Mouse (Mus musculus) MEL (cell line): ENCODE results near the gene Unc93b1. TPM values are rescaled to one million over a fixed set of nuclear protein-coding genes. Genes with fewer than 3 reads are reported as not detected.
"Not testable (repeated sequence)": the region's sequence is repeated elsewhere in the genome, so short reads cannot be mapped to it uniquely, and the experiment has no call there.

Source experiments
- DNase-seq: peaks from one replicate; pipeline ENCODE4 v3.0.0; 2011; ENCODE audit warnings: low read depth, low spot score
- H3K27ac ChIP-seq: 2 replicates; pipeline ENCODE4 v1.5.1; 2012; ENCODE audit warnings: low read depth, mild to moderate bottlenecking, control low read depth, low read length, moderate library complexity; ENCODE audit not compliant: control insufficient read depth
- H3K27me3 ChIP-seq, 2 experiments: fragments of 150-350 bp in 1 of 2; sonication (generic) in 1 of 2; 2 replicates each; pipeline ENCODE4 v1.6.1; 2012; ENCODE audit warnings: low read length in 2 of 2, mild to moderate bottlenecking in 2 of 2, improper control_type of control experiment in 1 of 2, moderate library complexity in 1 of 2; ENCODE audit not compliant: insufficient read depth in 2 of 2, control insufficient read depth in 1 of 2
- H3K36me3 ChIP-seq, 2 experiments: 2 replicates each; pipeline ENCODE4 v1.6.1; 2012 to 2014; ENCODE audit warnings: low read length in 2 of 2, improper control_type of control experiment in 1 of 2, inconsistent platforms in 1 of 2, mild to moderate bottlenecking in 1 of 2; ENCODE audit not compliant: insufficient read depth in 2 of 2, control insufficient read depth in 1 of 2
- H3K4me1 ChIP-seq, 2 experiments: fragments of 150-350 bp in 1 of 2; sonication (generic) in 1 of 2; 2 replicates each; pipeline ENCODE4 v1.6.1; 2012; ENCODE audit warnings: low read length in 2 of 2, improper control_type of control experiment in 1 of 2, mild to moderate bottlenecking in 1 of 2; ENCODE audit not compliant: insufficient read depth in 2 of 2, control insufficient read depth in 1 of 2
- H3K4me3 ChIP-seq, 2 experiments: fragments of 150-350 bp in 1 of 2; sonication (generic) in 1 of 2; 2 replicates each; pipeline ENCODE4 v1.5.1; 2012; ENCODE audit warnings: low read depth in 2 of 2, low read length in 2 of 2, mild to moderate bottlenecking in 2 of 2, moderate library complexity in 2 of 2, control low read depth in 1 of 2, improper control_type of control experiment in 1 of 2; ENCODE audit not compliant: control insufficient read depth in 1 of 2, insufficient read depth in 1 of 2
- H3K79me2 ChIP-seq: 2 replicates; pipeline ENCODE4 v1.6.1; 2012; ENCODE audit warnings: mild to moderate bottlenecking, low read length, moderate library complexity; ENCODE audit not compliant: control insufficient read depth, poor library complexity, insufficient read depth
- H3K9ac ChIP-seq: 2 replicates; pipeline ENCODE4 v1.6.1; 2012; ENCODE audit warnings: low read depth, mild to moderate bottlenecking, control low read depth, low read length, moderate library complexity; ENCODE audit not compliant: control insufficient read depth, poor library complexity, severe bottlenecking
- H3K9me3 ChIP-seq: fragments of 150-350 bp; sonication (generic); replicated peaks from 2 replicates; pipeline ENCODE4 v1.6.1; 2012; ENCODE audit warnings: mild to moderate bottlenecking, low read length, improper control_type of control experiment, moderate library complexity; ENCODE audit not compliant: insufficient read depth
- BHLHE40 ChIP-seq: IDR thresholded peaks from 2 replicates; pipeline ENCODE4 v1.6.1; 2012; ENCODE audit warnings: low read depth, mild to moderate bottlenecking, inconsistent platforms, low read length, improper control_type of control experiment, borderline replicate concordance
- CHD1 ChIP-seq: IDR thresholded peaks from 2 replicates; pipeline ENCODE4 v1.6.1; 2012; ENCODE audit warnings: low read depth, mild to moderate bottlenecking, inconsistent platforms, low read length, improper control_type of control experiment
- CHD2 ChIP-seq: IDR thresholded peaks from 2 replicates; pipeline ENCODE4 v1.6.1; 2011; ENCODE audit warnings: low read length, improper control_type of control experiment
- EP300 ChIP-seq, 2 experiments: IDR thresholded peaks; 2 replicates each; pipeline ENCODE4 v1.6.1; 2011; ENCODE audit warnings: improper control_type of control experiment in 2 of 2, low read length in 2 of 2, low read depth in 1 of 2, mild to moderate bottlenecking in 1 of 2
- ETS1 ChIP-seq: IDR thresholded peaks from 2 replicates; pipeline ENCODE4 v1.6.1; 2012; ENCODE audit warnings: low read depth, mild to moderate bottlenecking, inconsistent platforms, low read length, improper control_type of control experiment, moderate library complexity
- GABPA ChIP-seq: IDR thresholded peaks from 2 replicates; pipeline ENCODE4 v1.6.1; 2012; ENCODE audit warnings: low read depth, mild to moderate bottlenecking, inconsistent platforms, low read length, improper control_type of control experiment, moderate library complexity
- GATA1 ChIP-seq: IDR thresholded peaks from 2 replicates; pipeline ENCODE4 v1.6.1; 2011; ENCODE audit warnings: low read depth, low read length, improper control_type of control experiment
- HCFC1 ChIP-seq: IDR thresholded peaks from 2 replicates; pipeline ENCODE4 v1.6.1; 2012; ENCODE audit warnings: low read depth, mild to moderate bottlenecking, inconsistent platforms, low read length, improper control_type of control experiment, moderate library complexity
- MAFK ChIP-seq: IDR thresholded peaks from 2 replicates; pipeline ENCODE4 v1.6.1; 2011; ENCODE audit warnings: low read depth, mild to moderate bottlenecking, low read length, improper control_type of control experiment, borderline replicate concordance
- MAZ ChIP-seq: IDR thresholded peaks from 2 replicates; pipeline ENCODE4 v1.6.1; 2012; ENCODE audit warnings: low read depth, mild to moderate bottlenecking, inconsistent platforms, low read length, improper control_type of control experiment
- MEF2A ChIP-seq: IDR thresholded peaks from 2 replicates; pipeline ENCODE4 v1.6.1; 2014; ENCODE audit warnings: low read depth, mild to moderate bottlenecking, inconsistent platforms, low read length, improper control_type of control experiment; ENCODE audit not compliant: poor library complexity, insufficient replicate concordance, severe bottlenecking; ENCODE audit errors: extremely low read depth
- MXI1 ChIP-seq: IDR thresholded peaks from 2 replicates; pipeline ENCODE4 v1.6.1; 2011; ENCODE audit warnings: mild to moderate bottlenecking, low read depth, low read length, improper control_type of control experiment
- MYC ChIP-seq: IDR thresholded peaks from 2 replicates; pipeline ENCODE4 v1.6.1; 2011; ENCODE audit warnings: low read depth, mild to moderate bottlenecking, low read length, improper control_type of control experiment, moderate library complexity
- NRF1 ChIP-seq: IDR thresholded peaks from 2 replicates; pipeline ENCODE4 v1.6.1; 2014; ENCODE audit warnings: low read depth, mild to moderate bottlenecking, inconsistent platforms, low read length, improper control_type of control experiment, moderate library complexity; ENCODE audit not compliant: poor library complexity, insufficient read depth, severe bottlenecking
- POLR2A ChIP-seq, 2 experiments: IDR thresholded peaks; 2 replicates each; pipeline ENCODE4 v1.6.1; 2011 to 2012; ENCODE audit warnings: low read length in 2 of 2, mild to moderate bottlenecking in 2 of 2, control low read depth in 1 of 2, improper control_type of control experiment in 1 of 2, low read depth in 1 of 2, moderate library complexity in 1 of 2; ENCODE audit not compliant: control insufficient read depth in 1 of 2, insufficient read depth in 1 of 2, poor library complexity in 1 of 2
- POLR2AphosphoS2 ChIP-seq: IDR thresholded peaks from 2 replicates; pipeline ENCODE4 v1.6.1; 2011; ENCODE audit warnings: low read length, improper control_type of control experiment
- RAD21 ChIP-seq: IDR thresholded peaks from 2 replicates; pipeline ENCODE4 v1.6.1; 2011; ENCODE audit warnings: mild to moderate bottlenecking, low read depth, low read length, improper control_type of control experiment
- SMC3 ChIP-seq: IDR thresholded peaks from 2 replicates; pipeline ENCODE4 v1.6.1; 2011; ENCODE audit warnings: low read depth, low read length, improper control_type of control experiment
- ZMIZ1 ChIP-seq: IDR thresholded peaks from 2 replicates; pipeline ENCODE4 v1.6.1; 2012; ENCODE audit warnings: low read depth, mild to moderate bottlenecking, inconsistent platforms, low read length, improper control_type of control experiment, moderate library complexity
- ZNF384 ChIP-seq: IDR thresholded peaks from 2 replicates; pipeline ENCODE4 v1.6.1; 2012; ENCODE audit warnings: low read depth, mild to moderate bottlenecking, inconsistent platforms, low read length, improper control_type of control experiment
- polyA plus RNA-seq, 2 experiments: library from polyadenylated mRNA; stranded (reverse) in 1 of 2; unstranded in 1 of 2; fragments of >175 nt in 1 of 2; fragments of >200 nt in 1 of 2; gene quantifications; 2 replicates each; pipeline versions ENCODE4 v1.2.1 to v1.2.4; 2012; ENCODE audit warnings: low replicate concordance in 2 of 2, low read depth in 1 of 2; ENCODE audit not compliant: insufficient read length in 2 of 2, insufficient read depth in 1 of 2, missing spikeins in 1 of 2
- total RNA-seq: library from RNA; depleted of rRNA; stranded (reverse); fragments of 300-350 nt; gene quantifications from 2 replicates; pipeline ENCODE4 v1.2.3, GENCODE M21; 2012

Unc93b1 gene
- total and polyA plus RNA-seq, 3 experiments = 4.7 to 8.2 TPM; not detected in 1

DNA sequence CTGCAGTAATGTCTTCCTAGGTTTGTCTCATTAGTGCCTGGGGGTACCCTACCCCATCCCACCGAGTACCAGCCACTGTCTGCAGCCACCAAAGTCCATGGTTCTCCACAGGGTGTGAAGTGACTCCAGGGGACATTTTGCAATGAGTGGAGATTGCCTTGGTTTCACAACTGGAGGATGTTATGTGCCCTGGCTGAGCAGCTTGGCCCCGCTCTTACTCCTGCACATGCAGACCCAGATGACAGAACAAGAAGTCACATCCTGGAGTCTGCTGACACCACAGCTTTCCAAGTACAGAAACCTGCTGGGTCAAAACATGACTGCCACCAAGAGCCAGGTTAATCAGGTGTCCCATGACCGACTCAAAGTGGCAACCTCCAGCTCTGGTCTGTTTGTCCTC lies 20.0 kb downstream of the Unc93b1 start:
- H3K79me2 ChIP-seq = no peaks in the 10 kb centered on the region
- no peak for DNase-seq
- TF ChIP-seq GATA1 = no peak
- no peak for TF ChIP-seq POLR2AphosphoS2
- TF ChIP-seq RAD21 = no peak
- TF ChIP-seq SMC3 = no peak
- TF ChIP-seq HCFC1 = no peak
- TF ChIP-seq MXI1 = no peak
- no peak for TF ChIP-seq ZMIZ1
- no peak for TF ChIP-seq MEF2A
- H3K27me3 ChIP-seq = 0 out of 4 replicates have a peak, but pooled peaks cover 0 to 2% of the 10 kb centered on the region in 2 experiments
- no peak overlapping the region for H3K9ac ChIP-seq
- H3K36me3 ChIP-seq = 0 out of 4 replicates have a peak, but pooled peaks cover 0 to 6% of the 10 kb centered on the region in 2 experiments
- H3K4me1 ChIP-seq = peaks cover 9% of the 10 kb centered on the region in 2 experiments; a peak in 3 of 4 replicates
- no peak overlapping the region for H3K27ac ChIP-seq
- no peak overlapping the region for H3K4me3 ChIP-seq
- H3K9me3 ChIP-seq = no peaks in the 10 kb centered on the region

DNA sequence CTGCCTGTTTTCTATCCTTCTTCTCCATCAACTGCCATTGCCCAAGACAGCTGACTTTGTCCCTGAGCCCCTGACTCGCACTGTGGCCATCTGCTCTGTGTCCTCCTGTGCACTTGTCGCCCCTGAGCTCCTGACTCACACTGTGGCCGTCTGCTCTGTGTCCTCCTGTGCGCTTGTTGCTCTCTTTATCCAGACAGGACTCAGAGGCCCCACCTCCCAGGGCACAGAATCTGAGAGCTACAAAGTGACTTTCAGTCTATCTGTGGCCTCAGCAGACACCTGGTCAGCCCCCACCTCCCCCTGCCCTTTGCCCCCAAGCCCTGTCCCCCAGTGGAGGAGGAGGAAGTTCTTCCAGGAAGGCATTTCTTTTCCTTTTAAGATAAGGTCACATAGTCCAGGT lies 20.8 kb downstream of the Unc93b1 start:
- Histone ChIP-seq H3K9me3 (no peaks in the 10 kb centered on the region), H3K79me2 (no peaks in the 10 kb centered on the region), H3K27me3 (0 out of 4 replicates have a peak, but pooled peaks cover 0 to 2% of the 10 kb centered on the region in 2 experiments), H3K9ac (no peak overlapping the region), H3K36me3 (0 out of 4 replicates have a peak, but pooled peaks cover 0 to 6% of the 10 kb centered on the region in 2 experiments), H3K27ac (no peak overlapping the region), H3K4me3 (no peak overlapping the region), H3K4me1 (peaks cover 9% of the 10 kb centered on the region in 2 experiments; a peak in 3 of 4 replicates)
- TF ChIP-seq MAFK = no peak
- TF ChIP-seq MAZ = no peak
- no peak for TF ChIP-seq NRF1
- TF ChIP-seq SMC3 = no peak
- TF ChIP-seq ZNF384 = no peak
- no peak for TF ChIP-seq BHLHE40
- no peak for TF ChIP-seq CHD2
- TF ChIP-seq HCFC1 = no peak
- no peak for TF ChIP-seq MEF2A
- TF ChIP-seq POLR2A (IDR thresholded peaks at IDR 0.05; ENCODE audit: control insufficient read depth in 1 of 2, insufficient read depth in 1 of 2, low read depth in 1 of 2, low read length in 2 of 2, poor library complexity in 1 of 2) = no peak
- no peak for TF ChIP-seq MYC
- TF ChIP-seq ZMIZ1 = no peak
- no peak for TF ChIP-seq GABPA
- no peak for TF ChIP-seq MXI1
- TF ChIP-seq ETS1 = no peak
- no peak for TF ChIP-seq CHD1
- no peak for TF ChIP-seq EP300 (IDR thresholded peaks at IDR 0.05; ENCODE audit: low read depth in 1 of 2, low read length in 2 of 2)
- no peak for DNase-seq

GRCm38 (mm10) chr19:3957296-3958036 lies 22.5 kb downstream of the Unc93b1 start:
- not testable (repeated sequence) for H3K4me1 ChIP-seq, H3K27me3 ChIP-seq, DNase-seq, H3K27ac ChIP-seq, H3K4me3 ChIP-seq, H3K79me2 ChIP-seq, H3K36me3 ChIP-seq, H3K9me3 ChIP-seq, H3K9ac ChIP-seq
